Mouse (Mus musculus) heart, adult 11 months (tissue): ENCODE measurements around the gene Nefh.
A peak's percentile ranks its signal among the peaks of the same experiment; 100 is the strongest.

Experiments
- DNase-seq: peaks from one replicate; pipeline ENCODE4 v3.0.0; 2022

Nefh gene

GRCm38 (mm10) chr11:4949256-4950044 is 1.6 kb upstream of the Nefh start:
- no peak for DNase-seq

GRCm38 (mm10) chr11:4948792-4949191 is 928 bp upstream of the Nefh start:
- no peak for DNase-seq

GRCm38 (mm10) chr11:4946947-4947812 is 684 bp downstream of the Nefh start:
- DNase-seq = no peak

GRCm38 (mm10) chr11:4946530-4946929 is 1.3 kb downstream of the Nefh start:
- no peak for DNase-seq

GRCm38 (mm10) chr11:4936243-4936642 is 11.6 kb downstream of the Nefh start:
- DNase-seq = no peak

- no peak for DNase-seq
Measured at GRCm38 (mm10) chr11:4931009-4931601, 16.8 kb downstream of the Nefh start.

GRCm38 (mm10) chr11:4927224-4927623 is 20.6 kb downstream of the Nefh start:
- no peak for DNase-seq

GRCm38 (mm10) chr11:4921751-4922150 is 26.1 kb downstream of the Nefh start:
- DNase-seq = peak; percentile 91

GRCm38 (mm10) chr11:4921281-4921680 is 26.6 kb downstream of the Nefh start:
- DNase-seq = no peak

GRCm38 (mm10) chr11:4916068-4916467 is 31.8 kb downstream of the Nefh start:
- DNase-seq = no peak

- no peak for DNase-seq
Measured at GRCm38 (mm10) chr11:4906231-4906630, 41.6 kb downstream of the Nefh start.

- no peak for DNase-seq
Measured at GRCm38 (mm10) chr11:4901956-4902355, 45.9 kb downstream of the Nefh start.

GRCm38 (mm10) chr11:4900437-4900836 is 47.4 kb downstream of the Nefh start:
- no peak for DNase-seq

- peak; percentile 98 for DNase-seq
Measured at GRCm38 (mm10) chr11:4894848-4895816, 52.7 kb downstream of the Nefh start, which contains the start of gene Thoc5. Gene Thoc5, plus strand, starts transcription at chr11:4895320.
